Mouse (Mus musculus) cerebellum, postnatal 25 days (tissue): Measurements from ENCODE around the gene Wtap.
"Not testable (repeated sequence)": the region's sequence is repeated elsewhere in the genome, so short reads cannot be mapped to it uniquely, and the experiment has no call there.

ENCODE experiments used
- DNase-seq, 2 experiments: peaks; one replicate each; pipeline ENCODE4 v3.0.0; 2021; ENCODE audit warnings: mixed read lengths in 2 of 2

Wtap gene

DNA sequence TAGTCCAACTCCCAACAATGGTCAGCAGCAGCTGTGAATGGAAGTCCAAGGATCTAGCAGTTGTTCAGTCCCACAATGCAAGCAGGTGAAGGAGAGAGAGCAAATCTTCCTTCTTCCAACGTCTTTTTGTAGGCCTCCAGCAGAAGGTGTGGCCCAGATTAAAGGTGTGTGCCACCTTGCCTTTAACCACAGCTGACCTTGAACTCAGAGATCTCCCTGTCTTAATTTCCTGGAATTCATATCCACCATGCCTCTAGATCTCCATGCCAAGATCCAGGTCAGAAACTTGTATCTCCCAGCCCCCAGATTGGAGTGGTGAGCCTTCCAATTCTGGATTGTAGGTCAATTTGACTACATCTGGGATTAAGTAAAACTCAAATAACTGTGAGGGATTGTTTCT lies at the start of gene Wtap:
Wtap (minus strand) TSS at position 101 of the 400 bp plus-strand sequence.
- no peak for DNase-seq

DNA sequence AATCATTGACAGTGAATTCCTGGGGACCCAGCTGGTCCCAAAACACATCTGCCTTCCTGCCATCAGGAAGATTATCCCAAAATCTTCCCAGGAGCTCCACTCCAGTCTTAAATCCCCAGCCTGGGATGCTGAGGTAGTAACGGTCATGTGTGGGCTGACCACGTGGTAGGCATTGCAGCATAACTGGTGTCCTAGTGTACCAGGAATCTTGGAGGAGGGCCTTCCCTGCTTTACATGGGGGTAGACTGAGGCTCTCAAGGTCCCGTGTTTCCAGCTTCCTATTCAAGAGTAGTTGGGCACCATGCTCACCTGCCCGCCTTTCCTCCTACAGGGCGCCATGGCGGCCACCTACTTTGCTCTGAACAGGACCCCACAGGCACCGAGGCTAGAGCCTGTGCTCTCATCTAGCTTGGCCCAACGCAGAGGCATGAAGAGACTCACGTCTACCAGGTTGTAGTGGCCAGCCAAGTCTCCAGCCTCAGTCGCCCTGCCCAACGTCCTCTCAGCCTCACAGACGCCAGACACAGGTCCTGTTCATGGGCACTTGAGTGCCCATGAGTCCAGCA lies 42.7 kb upstream of the Wtap start:
- DNase-seq = not testable (repeated sequence)

DNA sequence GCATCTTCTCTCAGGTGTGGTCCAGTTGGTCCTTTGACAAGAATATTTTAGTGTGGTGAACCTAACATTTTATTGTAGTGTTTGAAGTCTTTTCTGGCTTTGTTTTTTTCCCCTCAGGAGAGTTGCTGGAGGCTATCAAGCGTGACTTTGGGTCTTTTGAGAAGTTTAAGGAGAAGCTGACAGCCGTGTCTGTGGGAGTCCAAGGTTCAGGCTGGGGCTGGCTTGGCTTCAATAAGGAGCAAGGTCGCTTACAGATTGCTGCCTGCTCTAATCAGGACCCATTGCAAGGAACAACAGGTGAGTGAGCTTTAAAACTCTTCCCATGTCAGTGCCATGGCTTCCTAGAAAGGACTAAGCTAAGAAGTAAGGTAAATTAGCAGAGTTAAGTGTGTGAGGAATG lies 19.3 kb upstream of the Wtap start:
- no peak for DNase-seq

DNA sequence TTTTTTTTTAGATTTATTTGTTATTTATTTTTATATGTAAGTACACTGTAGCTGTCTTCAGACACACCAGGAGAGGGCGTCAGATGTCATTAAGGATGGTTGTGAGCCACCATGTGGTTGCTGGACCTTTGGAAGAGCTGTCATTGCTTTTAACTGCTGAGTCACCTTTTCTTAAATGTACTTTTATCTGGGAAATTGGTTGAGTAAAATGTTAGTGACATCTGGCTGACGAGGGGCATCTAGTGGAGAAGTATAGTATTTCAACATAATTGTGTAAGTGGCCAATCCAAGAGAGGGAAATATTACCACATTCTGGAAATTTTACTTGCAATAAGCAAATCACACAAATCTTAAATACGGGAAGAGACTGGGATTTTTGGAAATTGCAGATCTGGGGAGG lies 15.9 kb upstream of the Wtap start:
- DNase-seq = peak in 1 of 2 experiments; percentile 30

DNA sequence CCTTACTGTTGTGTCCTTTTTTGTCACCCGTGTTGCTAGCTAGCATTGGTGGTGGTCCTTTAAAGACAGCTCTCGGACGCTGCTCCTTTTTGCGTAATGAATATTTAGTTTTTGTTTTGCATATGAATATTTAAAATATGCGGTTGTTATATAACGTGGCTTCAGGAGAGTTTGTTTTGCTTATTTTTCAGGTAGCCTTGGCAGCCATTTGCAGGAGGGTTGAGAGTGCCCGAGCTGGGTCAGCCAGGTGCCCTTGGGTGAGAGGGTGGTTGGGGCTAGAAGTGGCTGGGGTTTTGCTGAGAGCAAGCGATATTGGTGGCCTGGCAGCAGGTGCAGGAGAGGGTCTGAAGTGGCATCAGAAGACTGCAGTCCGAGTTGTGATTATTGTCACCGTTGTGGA lies 14.6 kb upstream of the Wtap start:
- DNase-seq = peak; percentile 28

DNA sequence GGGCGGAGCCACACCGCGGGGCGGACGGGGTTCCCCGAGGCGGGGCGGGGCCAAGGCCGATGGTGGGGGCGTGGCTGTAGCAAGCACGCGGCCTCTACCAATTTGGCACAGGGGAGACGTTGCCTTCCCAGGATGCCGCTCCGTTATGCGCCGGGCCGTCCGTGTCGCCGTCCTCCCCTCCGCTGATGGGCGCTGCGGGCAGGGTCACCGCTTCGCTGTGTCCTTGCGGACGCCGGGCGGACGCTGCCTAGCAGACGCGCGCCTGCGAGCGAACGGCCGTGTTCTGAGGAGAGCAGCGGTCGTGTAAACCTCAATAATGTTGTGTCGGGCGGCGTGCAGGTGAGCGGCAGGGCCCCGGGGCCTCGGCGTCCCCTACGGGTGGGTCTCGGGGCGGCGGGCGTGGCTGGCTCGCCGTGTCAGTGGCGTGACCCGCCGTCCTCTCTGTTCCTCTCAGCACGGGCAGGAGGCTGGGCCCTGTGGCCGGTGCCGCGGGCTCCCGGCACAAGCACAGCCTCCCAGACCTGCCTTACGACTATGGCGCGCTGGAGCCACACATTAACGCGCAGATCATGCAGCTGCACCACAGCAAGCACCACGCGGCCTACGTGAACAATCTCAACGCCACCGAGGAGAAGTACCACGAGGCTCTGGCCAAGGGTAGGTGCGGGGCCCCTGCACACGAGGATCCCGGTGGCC lies 13.9 kb upstream of the Wtap start:
- DNase-seq = peak; percentile 99 to 100

DNA sequence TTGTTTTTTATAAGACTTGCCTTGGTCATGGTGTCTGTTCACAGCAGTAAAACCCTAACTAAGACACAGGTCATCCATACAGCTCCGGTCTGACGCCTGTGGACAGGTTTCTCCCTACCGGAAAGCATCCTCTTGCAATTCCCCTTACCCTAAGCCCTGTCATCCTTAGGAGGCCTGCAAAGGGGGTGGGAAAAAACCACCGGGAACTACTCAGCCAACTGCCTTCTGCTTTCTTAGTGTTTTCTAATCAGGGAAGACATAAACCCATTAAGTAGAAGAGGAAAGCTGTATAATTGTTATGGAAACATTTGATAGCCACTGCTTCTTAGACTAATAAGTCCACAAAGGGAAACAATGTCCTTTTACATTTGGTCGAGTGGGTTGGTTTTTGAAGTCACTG lies 13.0 kb upstream of the Wtap start:
- DNase-seq = no peak

DNA sequence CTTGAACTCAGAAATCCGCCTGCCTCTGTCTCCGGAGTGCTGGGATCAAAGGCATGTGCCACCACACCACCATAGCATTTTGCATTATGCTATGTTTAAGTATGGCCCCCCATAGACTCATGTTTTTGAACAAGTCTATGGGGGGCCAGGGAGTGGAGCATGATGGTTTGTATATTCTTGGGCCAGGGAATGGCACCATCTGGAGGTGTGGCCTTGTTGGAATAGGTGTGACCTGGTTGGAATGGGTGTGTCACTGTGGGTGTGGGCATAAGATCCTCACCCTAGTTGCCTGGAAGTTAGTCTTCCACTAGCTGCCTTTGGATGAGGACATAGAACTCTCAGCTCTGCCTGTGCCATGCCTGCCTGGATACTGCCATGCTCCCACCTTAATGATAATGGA lies 12.6 kb upstream of the Wtap start, which contains the start of gene Sod2:
Sod2 (plus strand) TSS at position 301 of the 400 bp plus-strand sequence.
- not testable (repeated sequence) for DNase-seq

DNA sequence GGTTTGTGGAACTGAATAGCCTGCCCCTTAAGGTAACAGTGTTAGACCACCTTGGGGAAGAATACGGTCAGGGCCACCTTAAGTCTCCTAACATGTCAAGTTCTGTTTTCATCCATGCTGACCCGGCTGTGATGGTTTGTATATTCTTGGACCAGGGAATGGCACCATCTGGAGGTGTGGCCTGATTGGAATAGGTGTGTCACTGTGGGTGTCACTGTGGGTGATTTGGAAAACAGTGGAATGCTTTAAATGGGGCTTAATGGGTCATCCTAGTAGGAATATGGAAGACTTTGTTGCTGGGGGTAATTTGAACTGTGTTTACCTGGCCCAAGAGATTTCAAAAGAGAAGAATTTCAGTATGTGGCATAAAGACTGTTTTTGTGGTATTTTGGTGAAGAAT lies 10.5 kb upstream of the Wtap start:
- not testable (repeated sequence) for DNase-seq

DNA sequence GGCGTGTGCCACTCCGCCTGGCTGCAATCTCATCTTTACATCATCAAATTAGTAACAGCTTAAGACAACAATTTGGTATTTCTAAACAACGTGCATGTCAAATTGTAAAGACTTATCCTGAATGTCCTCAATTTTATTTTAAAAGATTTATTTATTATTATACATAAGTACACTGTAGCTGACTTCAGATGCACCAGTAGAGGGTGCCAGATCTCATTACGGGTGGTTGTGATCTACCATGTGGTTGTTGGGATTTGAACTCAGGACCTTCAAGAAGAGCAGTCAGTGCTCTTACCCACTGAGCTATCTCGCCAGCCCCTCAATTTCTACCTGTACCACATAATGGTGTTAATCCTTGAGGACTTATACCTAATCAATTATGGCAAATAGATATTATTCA lies 8.3 kb upstream of the Wtap start:
- DNase-seq = not testable (repeated sequence)

DNA sequence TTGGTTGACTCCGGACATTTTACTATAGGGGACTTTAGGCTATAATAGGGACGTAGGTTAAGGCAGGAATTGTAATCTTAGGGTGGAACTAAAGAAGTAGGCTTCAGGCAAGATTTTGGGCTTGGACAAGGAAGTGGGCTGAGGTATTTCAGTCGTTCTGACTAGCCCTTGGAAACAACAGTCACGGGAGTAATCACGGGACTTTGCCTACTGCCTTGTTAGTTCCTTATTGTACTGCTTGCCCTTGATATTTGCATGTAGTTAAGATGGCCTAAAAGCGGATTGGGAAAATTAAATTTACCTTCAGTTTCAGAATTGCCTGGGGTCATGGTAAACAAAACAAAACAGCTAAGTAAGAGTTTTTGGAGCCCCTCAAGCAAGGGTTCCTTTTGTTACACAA lies 5.1 kb upstream of the Wtap start:
- DNase-seq = no peak

DNA sequence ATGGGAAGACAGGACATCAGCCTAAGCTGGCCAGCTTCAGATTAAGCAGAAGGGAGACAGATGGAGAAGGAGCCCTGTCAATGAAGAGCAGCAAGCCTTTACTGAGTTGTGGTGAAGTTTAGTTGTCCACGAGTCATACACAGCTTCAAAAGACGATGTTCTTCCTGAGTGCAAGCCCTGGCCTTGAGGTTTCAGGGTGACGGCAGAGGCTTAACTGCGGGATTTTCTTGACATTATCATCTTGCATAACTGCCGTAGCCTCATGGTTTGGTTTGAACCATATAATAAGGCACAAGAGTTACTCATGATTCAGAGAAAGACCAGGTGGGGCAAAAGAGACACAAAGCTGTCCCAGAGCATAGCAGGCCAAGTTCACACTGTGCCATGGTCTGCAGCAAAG lies 3.9 kb upstream of the Wtap start:
- DNase-seq = no peak

DNA sequence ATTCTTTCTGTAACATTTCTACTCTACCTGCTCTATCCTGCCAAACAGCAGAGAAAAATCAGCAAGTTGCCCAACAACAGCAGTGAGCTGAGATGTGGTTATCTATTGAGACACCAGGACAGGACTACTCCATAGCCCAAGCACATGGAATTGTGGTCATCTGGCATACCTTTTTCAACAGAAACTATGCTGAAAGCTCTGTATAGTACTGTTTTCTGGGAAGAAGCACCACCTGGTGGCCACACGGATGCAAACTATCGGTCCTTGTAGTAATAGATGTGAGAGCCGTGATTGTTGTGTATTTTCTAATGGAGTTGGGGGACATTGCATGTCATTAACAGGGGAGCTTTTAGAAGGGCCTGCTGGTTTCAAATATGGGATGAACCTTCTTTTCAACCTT lies 2.4 kb upstream of the Wtap start:
- peak; percentile 72 to 83 for DNase-seq

DNA sequence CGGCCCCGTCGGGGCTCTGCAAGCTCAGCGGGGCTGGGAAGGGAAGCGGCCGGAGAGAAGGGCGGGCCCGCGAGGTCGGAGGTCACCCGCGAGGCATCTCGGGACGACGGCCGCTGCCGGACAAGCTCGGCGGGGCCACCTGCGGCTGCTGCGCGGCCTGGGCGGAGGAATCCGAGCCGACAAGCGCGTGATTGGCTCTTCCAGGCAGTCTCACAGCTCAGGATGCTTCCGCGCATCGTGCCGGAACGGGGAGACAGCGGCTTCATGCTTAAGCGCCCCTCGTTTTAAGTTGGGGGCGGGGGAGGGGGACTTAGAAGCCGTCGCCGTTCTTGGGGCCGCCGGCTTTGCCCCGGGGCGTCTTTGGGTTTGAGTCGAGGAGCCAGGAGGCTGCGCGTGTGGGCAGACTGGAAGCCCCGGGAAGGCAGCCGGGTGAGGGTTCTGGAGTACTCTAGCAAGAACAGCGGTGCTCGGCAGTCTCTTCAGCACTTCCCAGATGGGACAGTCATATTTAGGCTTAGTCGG lies 1.4 kb downstream of the Wtap start:
- DNase-seq = peak; percentile 98 to 99

DNA sequence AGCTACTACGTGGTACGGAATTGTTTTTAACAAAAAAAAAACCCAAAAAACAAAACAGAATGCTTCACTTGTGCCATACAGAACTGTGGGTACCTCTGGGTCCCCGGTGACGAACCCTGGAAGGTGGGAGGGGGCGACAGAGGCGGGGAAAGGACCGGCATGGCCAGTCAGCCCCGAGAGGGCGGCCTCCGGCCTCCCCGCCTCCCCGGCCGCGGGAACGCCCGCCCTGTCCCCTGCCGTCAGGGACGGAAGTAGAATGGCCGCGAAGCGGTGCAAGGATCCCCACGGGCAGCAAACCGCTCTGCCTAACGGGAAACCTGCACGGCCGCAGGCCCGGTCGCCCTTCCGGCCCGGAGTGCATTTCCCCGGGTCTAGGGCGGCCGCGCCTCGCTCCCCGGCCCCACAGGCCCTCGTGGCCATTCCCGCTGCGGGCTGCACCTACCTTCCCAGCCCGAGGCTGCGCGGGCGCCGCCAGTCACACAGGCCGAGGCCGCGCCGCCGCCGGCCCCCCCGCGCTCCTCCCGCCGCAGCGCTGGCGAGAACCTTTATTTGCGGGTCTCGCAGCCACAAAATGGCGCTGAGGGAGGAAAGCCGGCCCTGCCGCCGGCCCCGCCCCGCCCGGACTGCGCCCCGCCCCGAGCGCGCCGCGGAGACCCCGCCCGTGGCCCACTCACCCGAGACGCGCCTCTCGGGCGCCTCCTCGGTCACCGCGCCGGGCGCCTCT lies 2.2 kb downstream of the Wtap start:
- peak; percentile 93 to 95 for DNase-seq

DNA sequence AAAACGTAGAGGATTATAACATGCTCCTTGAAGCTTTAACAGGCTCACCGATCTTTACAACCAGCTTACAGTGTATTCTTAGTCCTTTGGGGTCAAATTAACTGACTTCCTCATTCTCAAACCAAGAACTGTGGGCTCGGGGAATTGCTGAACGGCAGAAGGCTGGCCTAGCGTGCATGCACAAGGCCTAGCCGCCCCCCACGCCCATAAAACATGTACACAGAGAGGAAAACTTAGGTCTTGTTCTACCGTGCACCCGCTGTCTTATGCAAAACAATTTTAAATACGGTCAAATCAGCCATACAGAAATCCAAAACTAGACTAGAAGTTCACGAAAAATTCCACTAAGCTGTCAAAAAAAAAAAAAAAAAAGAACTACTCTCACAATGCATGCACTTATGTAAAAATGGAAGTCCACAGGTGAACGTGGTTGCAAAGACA lies 2.8 kb downstream of the Wtap start:
- peak in 1 of 2 experiments; percentile 31 for DNase-seq

DNA sequence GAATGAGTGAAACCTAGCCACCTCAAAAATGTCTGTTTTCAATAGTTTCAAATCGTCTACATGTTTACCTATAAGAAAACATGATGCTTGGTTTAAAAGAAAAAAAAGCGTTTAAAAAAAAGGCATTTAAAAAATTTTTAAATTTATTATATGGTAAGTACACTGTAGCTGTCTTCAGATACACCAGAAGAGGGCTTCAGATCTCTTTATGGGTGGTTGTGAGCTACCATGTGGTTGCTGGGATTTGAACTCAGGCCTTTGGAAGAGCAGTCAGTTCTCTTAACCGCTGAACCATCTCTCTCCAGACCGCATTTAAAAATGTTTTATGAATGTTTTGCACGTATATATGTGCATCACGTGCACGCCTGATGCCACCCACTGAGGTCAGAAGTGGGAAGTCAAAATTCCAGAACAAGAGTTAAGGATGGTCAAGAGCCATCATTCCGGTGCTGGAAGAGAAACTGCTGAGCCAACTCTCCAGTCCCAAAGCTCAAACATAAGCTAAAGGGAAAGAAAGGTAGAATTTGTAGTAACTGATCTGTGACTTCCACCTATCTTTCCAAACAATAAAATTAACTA lies 3.3 kb downstream of the Wtap start:
- no peak for DNase-seq

DNA sequence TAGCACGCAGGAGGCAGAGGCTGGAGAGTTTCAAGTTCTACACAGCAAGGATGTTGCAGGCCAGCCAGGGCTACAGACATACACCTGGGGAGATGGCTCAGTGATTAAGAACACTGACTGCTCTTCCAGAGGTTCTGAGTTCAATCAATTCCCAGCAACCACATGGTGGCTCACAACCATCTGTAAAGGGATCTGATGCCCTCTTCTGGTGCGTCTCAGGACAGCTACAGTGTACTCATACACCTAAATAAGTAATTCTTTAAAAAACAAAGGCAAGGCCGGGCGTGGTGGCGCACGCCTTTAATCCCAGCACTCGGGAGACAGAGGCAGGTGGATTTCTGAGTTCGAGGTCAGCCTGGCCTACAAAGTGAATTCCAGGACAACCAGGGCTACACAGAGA lies 5.9 kb downstream of the Wtap start:
- DNase-seq = peak in 1 of 2 experiments; percentile 22

DNA sequence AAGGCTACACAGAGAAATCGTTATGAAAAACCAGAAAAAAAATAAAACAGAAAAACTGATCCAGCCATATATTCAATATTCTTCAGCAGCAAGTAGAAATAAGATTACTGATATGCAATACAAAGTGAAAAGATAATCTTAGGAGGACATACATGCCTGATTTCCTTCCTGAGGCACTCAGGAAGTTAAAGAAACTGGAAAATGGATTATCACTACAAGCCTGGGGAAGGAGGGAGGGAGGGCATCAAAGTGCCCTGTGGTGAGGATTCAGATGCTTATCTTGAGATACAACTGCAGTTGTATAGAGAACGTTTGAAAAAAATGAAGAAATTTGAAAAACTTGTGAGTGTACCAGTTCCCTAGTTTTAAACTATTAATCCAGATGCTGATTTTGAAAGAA lies 10.0 kb downstream of the Wtap start:
- no peak for DNase-seq

DNA sequence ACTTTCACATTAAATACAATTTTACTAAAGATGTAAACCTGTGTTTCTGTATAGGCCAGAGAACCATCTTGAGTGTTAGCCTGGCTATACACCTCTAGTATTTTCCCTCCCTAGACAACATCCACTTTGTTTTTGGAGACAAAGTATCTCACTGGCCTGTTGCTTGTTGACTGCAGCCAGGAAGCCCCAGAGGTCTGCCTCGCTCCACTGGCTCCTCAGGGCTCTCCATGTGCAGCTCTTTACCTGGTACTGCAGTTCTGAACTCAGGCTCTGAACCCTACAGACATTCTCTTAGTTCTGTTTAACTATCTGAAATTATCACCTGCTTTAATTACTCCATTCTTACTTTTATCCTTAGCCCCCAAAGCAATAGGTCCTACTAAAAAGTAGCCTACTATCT lies 15.4 kb downstream of the Wtap start:
- DNase-seq = no peak

DNA sequence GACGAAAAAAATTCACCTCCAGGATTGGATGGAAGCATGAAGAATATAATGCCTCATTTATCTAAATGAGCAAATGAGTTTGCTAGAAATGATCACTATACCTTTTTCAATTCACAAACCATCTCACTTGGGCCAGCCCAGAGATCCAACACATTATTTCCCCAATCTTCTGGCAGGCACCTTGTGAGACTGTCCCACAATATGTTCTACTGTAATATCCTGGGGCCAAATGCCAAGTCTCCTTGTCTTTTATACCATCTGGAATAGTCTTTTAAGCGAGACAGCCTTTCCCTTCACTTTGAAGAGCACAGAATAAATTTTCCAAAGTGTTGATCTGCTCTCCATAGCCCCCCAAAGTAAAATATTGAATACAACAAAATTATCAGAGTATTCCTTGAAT lies 20.1 kb downstream of the Wtap start:
- peak in 1 of 2 experiments; percentile 48 for DNase-seq

DNA sequence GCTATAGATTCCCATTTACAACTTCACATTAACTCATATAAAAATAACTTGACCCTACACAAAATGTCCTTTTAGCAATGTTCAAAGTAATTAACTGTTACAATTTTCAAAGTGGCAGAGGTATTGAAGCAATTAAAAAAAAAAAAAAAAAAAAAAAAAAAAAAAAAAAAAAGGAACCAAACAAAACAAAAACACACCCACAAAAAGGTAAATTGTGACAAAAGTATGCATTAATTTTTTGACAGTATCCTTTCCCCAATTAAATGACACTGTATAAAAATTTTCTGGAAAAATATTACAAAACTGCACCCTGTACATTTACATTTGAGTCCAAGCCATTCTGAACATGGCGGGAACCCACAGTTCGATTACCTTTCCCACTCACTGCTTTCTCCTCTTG lies 26.8 kb downstream of the Wtap start:
- DNase-seq = no peak

DNA sequence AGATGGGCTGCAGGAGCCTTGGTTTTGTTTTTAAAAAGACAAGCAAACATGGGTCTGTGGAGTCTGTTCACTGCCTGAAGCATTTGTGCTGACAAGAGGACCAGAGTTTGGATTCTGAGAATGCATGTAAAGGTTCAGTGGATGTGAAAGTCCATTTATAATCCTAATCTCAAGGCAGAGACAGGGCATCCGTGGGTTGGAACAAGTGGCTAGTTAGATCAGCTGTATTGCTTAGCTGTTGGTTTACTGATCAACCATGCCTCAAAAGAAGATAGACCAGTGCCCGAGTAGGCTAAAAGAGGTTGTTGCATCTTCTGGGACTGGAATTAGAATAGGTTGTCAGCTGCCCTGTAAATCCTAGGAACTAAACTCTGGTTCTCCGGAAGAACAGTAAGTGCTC lies 30.5 kb downstream of the Wtap start:
- DNase-seq = no peak
